Mouse (Mus musculus): ENCODE data around the gene Dkkl1.

The Dkkl1 gene

DNA sequence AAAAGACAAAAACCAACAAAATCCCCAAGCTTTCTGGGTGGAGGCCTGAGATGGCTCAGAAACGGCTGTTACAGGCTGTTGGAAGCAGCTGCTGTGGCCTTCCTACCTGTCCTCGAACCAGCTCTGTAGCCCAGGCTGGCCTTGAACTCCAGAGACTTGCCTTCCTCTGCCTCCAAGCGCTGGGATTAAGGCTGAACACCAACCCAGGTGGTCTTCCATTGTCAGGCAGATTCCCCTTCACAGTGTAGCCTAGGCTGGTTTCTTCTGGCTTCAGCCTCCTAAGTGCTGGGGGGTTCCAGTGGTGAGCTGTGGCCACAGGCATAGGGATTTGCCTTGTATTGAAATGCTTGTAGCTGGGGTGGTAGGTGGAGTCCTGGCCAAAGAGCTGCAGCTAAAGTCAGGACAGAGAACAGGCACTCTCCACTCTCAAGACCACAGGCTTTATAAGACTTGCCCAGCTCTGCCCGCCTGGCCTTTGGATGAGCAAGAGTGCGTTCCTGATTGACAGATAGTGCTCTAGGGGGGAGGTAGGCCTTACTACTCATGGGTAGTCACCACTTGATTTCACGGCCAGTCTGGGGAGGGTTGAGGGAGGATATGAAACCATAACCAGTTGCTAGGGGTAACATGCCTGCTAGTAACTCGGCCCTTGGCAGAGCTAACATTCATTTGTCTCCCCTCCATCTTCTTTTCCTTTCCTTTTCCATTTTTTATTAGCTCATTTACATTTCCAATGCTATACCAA, 17.7 kb upstream of the Dkkl1 start:
- DNase-seq (ENCODE audit: extremely low read depth, insufficient read length, low spot score) = no peak

DNA sequence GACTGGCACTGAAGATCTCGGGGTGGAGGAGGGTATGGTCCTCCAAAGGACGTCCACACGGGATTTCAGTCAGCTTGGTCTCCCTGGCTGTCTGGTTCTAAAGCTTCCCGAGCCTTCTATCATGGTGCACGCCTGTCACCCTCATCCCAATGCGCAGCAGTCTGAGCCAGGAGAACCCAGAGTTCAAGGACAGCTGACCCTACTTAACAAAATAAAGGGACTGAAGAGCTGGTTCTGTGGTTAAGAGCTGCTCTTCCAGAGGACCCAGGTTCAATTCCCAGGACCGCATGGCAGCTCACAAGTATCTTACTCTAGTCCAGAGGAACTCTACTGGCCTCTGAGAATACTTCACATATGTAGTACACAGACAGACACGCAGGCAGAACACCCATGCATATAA, 17.1 kb upstream of the Dkkl1 start:
- DNase-seq (ENCODE audit: extremely low read depth, insufficient read length, low spot score) = no peak

DNA sequence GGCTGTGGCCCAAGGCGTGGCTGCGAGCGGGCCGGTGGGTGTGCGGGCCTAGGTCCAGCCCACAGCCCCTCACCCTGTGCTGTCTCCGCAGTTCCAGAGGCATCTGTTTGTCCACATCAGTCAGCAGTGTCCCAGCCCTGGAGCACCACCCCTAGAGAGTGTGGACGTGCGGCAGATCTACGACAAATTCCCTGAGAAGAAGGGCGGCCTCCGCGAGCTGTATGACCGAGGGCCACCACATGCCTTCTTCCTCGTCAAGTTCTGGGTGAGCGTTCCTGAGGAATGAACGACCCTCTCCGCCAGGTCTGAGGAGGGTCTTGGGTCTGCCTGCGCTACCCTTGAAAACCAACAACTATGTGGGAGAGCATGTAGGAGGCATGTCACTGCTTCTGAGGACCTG, 16.6 kb upstream of the Dkkl1 start:
- DNase-seq (ENCODE audit: extremely low read depth, insufficient read length, low spot score) = no peak

DNA sequence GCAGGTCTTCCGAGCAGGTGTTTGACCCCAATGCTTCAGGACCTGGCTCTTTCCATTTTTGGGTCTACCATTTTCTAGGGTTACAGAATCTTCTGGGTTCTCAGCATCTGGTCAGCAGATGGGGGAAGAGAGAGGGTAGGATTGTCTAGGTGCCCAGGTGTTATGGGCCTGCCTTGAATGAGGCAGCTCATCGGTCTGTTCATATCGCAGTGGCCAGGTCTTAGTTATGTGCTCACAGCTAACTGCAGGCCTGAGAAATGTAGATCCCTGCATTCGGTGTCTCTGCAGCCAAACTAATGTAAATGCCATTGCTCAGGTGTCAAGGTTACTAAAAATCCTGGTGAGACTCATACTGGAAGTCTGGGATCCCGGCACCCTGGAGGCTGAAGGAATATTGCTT, 14.5 kb upstream of the Dkkl1 start:
- DNase-seq (ENCODE audit: extremely low read depth, insufficient read length, low spot score) = no peak

DNA sequence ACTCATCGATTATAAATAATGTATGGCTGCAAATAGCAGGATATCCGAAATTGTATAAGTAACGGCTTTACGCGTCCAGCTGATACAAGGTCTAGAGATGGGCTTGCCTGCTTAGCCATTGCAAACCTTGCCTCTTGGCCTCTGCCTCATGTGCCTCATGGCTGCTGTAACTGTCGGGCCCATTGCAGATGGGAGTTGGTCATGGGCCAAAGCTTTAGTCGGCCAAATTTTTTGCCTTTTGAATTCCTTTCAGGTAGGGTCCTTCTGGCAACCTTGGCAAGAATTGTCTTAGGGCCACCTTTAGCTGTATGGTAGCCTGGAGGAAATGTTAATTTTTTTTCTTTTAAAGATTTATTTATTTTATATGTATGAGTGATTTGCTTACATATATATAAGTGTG, 12.9 kb upstream of the Dkkl1 start:
- no peak for DNase-seq (ENCODE audit: extremely low read depth, insufficient read length, low spot score)

DNA sequence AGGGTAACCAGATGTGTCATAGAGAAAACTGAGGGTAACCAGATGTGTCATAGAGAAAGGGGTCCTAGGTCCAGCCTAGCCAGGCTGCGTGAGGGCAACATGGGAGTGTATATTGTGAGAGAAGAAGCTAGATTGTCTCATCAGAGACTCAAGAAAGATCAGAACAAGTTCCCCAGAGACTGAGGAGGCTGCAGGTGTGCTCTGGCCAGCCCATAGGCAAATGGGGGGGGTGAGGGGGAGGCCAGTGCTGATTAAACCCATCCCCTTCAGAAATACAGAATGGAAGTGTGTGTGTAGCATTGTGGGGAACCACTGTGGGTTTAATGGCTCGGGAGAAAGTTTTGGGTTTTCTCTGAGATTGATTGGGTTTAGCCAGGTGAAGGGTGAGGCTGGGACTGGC, 9.7 kb upstream of the Dkkl1 start:
- no peak for DNase-seq (ENCODE audit: extremely low read depth, insufficient read length, low spot score)

DNA sequence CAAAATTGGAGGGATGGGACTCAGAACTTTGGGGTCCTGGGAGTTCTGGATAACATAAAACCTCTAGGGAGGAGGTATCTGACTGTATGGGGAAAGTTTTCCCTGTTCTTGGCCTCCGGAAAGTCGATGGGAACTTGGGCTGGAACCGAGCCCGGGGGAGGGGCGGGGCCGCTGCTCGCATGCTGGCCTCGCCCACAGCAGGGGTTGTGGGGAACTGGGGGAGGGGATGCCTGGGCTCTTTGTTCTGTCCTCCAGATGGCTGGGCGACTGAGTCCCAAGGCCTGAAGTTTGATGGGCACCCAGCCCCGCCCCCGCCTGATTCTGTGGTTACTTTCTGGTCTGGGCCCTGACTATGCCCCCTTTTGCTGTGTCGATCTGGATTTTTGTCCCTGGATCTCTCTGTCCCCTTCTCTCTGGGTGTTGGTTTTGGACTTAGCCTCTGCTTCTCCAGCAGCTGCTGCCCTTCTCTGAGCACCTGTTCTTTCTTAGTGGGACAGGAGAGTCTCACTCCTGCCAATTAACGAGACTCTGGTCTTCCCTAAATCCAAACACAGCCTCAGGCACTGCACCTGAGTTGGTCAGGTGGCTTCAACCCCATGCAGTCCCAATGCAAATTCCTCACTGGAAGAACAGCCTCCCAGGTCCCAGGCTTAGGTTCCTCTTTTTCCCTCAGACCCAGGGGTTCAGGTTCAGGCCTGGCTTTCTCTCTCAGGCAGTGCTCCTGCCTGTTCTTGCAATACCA, 4.7 kb upstream of the Dkkl1 start:
- DNase-seq (ENCODE audit: extremely low read depth, insufficient read length, low spot score) = peak; percentile 77

DNA sequence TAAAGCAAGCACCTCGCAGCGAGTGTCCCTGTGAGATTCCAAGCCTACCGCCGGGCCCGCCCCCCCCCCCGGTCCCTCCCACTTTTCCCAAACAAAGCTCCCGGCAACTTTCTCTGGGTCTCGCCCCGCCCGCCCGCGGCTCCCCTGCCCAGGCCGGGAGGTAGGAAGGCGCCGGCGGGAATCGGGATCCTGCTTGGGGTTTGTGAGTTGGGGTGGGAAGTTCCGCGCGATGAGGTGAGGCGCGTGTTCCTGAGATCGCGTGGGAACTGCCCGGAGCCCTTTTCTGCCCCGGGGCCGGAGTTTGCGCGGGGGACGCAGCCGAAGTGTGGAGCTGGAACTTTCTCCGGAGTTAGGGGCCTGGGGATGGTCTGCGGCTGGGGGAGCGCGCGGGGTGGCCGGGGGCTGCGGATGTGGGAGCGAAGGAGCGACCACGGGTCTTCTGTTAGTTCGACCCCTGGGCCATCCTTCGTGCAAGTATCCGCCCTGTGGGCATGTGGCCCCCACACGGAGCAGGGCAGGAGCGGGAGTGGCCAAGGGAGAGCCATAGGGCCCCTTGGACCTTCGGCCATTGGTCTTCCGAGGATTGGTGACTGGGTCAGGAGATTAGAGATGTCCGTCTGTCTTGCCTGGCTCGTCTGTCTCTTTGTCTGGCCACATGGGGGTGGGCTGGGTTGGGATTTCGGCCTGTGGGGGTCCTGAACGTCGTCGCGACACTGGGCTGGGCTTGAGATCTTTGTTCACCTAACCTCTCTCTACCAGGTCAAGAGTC, 3.9 kb upstream of the Dkkl1 start, which contains the start of gene Tead2:
Gene Tead2, plus strand, starts transcription at position 81 of the 769 bp plus-strand sequence.
- peak; percentile 76 for DNase-seq (ENCODE audit: extremely low read depth, insufficient read length, low spot score)

DNA sequence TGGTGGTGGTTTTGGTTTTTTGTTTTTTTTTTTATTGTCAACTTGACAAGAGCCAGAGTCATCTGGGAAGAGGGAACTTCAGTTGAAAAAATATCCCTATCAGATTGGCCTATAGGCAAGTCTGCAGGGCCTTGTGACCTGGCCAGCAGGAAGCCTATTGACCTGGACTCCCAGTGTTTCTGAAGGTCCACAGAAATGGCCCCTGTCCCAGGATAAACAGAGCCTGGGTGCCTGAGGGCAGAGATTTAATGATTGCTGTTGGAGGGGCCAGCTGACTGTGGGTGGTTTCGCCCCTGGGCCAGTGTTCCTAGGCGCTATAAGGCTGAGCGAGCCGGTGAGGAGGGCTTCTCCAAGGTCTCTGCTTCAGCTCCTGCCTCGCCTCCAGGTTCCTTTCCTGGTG, 1.8 kb upstream of the Dkkl1 start:
- no peak for DNase-seq (ENCODE audit: extremely low read depth, insufficient read length, low spot score)

DNA sequence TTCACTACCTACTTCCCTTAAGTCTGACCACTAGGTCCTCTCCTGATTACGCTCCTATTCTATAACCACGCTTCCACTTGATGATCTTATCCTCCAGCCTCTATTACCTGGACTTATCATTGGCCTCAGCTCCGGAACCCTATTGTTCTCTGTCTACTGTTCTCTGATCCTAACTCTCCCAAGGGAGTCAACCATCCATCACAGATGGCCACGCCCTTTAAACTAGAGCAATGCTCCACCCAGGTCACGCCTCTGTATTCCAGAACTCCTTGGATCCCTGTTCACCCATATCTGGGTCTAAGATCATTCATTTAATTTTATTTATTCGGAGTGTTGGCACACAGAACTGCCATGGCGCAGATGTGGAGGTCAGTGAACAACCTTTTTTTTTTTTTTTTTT, 409 bp upstream of the Dkkl1 start:
- DNase-seq (ENCODE audit: extremely low read depth, insufficient read length, low spot score) = no peak

DNA sequence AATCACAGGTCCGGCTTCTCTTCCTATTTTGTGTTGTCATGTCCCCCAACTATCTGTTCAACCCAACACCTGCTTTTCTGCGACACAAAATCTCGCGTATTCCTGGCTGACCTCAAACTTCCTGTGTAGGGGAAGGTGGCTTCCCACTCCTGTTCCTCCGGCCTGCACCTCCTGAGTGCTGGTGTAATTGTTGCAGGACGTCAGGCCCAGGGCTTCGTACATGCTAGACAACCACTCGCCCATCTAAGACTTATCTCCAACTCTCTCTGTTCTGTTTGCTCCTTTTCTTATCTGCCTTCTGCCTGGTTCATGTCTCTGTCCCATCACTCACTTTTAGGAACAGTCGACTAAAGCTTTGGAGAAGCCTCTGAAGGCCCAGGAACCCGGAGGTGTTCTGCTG, 877 bp downstream of the Dkkl1 start:
- no peak for DNase-seq (ENCODE audit: extremely low read depth, insufficient read length, low spot score)

DNA sequence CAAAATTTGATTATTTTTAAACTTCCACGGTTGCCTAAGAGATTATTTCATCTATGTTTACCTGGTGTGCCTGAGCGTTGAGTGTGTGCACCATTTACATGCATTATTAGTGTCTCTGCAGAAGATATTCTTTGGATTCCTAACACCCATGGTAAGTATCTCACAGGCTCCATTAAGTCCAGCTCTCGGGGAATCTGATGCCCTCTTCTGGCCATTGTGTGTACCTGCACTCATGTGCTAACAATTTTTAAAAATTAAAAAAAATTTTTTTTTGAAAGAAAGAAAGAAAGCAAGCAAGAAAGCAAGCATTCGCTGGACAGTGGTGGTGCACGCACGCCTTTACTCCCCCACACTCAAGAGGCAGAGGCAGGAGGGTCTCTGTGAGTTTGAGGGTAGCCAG, 3.7 kb downstream of the Dkkl1 start:
- no peak for DNase-seq (ENCODE audit: extremely low read depth, insufficient read length, low spot score)

DNA sequence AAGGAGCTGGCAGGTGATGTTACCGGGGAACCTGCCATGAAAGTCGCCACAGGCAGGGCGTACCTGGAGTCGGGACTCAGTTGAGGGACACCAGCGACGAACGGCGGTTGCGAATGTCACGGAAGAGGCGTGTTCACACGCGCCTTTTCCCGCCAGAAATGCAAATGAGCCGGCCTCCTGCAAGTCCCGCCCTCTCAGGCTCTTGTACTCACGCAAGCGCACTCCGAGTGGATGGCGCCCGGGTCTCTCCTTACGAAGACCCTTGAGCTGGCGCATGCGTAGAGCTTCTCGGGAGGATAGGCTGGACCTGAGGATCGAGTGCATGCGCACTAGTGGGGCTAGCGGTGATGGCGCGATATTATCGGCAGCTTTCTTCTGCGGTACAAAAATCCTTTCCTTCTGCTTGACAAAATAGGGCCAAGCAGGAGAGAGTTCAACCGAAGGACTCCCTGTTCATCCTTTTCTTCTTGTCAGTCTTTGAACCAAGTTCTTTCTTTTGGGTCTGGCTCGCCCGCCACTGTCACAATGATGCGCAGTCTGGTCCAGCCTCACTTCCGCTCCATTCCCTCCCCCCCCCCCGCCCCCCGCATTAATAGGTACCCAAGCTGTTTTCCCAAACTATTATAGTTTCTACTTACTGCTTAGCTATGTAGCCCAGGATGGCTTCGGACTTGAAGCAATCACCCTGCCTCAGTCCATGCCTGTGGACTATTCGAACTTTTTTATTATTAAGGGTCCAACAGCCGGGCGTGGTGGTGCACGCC, 7.4 kb downstream of the Dkkl1 start, which contains the start of gene Ccdc155:
Gene Ccdc155, minus strand, starts transcription at position 513 of the 764 bp plus-strand sequence.
- no peak for DNase-seq (ENCODE audit: extremely low read depth, insufficient read length, low spot score)

DNA sequence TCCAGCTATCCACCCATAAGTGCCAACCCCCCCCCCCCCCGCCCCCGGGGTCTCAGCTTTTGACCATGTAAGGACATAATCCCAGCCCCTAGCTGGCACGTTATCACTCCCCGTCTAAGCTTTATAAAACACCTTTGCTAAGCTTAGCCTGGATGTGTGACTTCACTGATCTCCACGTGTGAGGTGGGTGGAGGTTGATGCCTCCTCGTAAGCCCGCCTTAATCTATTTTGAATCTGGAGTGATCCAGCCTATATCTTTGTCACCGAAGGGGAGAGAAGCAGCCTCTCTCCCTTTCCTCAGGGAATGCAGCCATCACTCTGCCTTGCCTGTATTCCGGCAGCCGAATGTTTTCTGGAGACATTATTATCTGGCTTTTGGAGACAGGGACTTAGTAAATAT, 9.3 kb downstream of the Dkkl1 start:
- DNase-seq (ENCODE audit: extremely low read depth, insufficient read length, low spot score) = no peak

DNA sequence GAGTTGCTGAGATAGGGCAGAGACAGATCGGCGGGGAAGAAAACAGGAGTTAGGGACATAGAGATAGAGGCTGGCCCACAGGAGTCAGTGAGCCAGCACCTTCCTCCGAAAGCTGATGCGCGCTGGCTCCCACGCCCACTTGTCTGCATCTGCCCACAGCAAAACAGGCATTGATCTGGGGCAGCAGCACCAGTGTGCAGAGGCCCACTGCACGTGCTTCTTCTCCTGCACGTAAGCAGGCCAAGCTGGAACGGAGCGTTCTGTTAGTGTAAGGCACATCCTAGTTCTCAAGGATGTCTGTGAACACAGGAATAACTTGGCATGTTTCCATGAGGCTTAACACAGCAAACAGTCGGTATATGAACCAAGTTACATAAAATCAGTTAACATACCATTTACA, 13.0 kb downstream of the Dkkl1 start:
- no peak for DNase-seq (ENCODE audit: extremely low read depth, insufficient read length, low spot score)

DNA sequence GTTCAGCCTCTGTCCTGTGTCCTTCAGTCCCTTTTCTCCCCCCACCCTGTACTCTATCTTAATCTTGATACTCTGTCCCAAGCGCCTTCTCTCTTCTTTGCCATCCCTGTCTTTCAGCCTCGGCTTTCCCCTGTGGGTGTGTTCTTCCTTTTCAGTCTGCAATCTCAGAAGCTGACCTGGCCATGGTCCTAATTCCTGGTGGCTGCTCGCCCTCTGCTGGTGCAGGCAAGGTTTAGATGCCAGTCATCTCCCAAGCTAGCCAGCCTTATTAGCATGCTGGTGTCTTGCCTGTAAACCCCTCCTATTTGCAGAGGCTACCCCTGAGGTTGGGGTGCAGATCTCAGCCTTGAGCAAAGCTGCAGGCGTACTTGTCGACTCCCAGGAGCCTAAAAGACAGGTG, 13.5 kb downstream of the Dkkl1 start:
- peak; percentile 38 for DNase-seq (ENCODE audit: extremely low read depth, insufficient read length, low spot score)

DNA sequence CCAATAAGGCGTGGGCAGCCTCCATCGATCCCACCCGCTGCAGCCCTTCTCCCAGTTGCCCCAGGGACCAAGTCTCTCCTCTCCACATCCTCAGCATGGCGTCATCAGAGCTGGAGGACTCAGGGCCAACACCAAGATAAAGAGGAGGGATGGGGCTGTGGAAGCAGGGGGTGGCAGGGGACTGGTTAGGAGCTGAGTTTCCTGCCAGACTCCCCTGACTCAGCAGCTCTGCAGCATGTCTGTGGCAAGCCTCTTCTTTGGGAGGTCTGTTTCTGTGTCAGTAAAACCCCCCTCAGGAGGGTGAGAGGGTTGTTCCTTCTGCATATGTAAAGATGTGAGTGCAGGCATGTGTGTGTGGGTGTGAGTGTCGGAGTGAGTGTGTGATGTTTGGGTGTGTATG, 15.0 kb downstream of the Dkkl1 start:
- no peak for DNase-seq (ENCODE audit: extremely low read depth, insufficient read length, low spot score)

DNA sequence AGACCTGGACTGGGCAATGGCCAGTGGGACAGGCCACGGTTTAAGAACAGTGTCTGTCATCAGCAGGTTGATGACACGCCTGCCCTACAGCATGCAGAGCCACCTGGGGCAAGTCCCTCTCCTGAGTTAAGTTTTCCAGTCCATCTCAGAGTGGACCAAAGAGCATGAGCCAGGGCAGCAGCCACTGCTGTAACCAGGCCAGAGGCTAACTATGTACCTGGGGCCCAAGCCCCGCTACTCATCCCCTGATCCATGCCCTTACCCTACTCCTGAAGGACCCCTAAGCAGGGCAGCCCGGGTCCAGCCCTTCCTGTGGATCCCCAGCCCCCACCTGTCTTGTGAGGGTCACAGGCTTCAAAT, 15.8 kb downstream of the Dkkl1 start:
- DNase-seq (ENCODE audit: extremely low read depth, insufficient read length, low spot score) = no peak

DNA sequence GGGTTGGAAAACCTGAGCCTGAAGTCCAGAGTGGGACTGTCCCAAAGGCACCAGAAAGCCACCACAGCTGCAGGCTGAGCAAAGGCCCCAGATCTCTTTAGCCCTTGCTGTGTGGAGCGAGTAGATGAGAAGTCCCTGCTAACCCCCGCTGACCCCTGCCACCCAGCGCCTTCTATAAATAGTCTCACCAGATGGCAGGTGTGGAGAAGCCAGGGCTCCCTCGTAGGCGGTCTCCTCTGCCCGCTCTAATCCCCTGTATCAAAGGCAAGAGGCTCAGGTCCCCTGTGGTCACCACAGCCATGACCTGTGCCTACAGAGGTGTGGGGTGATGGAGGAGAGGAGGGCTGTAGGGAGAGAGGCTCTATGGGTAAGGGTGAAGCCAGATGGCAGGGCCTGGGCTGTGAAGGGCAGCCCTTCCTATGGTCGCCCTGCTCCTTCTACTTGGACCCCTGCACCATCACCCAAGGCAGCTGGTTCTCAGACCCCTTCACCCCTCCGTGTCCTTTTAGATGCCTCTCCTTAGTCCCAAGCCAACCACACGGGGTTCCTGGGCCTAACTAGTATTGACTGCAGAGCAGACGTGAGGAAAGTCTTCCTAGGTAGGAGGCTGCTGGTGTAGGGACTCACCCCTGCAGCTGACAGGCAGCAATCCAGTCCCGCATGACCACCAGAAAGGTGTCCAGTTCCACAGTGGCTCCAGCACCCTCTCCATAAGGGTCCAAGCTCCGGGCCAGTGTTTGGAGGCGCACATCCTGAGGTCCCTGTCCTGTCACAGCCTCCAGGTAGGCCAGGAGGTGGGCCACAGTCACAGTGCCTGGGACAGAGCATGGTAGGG, 16.4 kb downstream of the Dkkl1 start:
- DNase-seq (ENCODE audit: extremely low read depth, insufficient read length, low spot score) = no peak
